Mouse (Mus musculus): ENCODE measurements around the gene Map6.

- TF ChIP-seq GATA1 (IDR thresholded peaks at IDR 0.05; ENCODE audit: borderline replicate concordance, low read length) (no peak), FLI1 (IDR thresholded peaks at IDR 0.05; ENCODE audit: low read length) (no peak)
Measured at GRCm38 (mm10) chr7:99366716-99367115, 99.5 kb downstream of the Map6 start.

Measured in megakaryocyte, embryonic 14.5 days (primary cell).